Mouse (Mus musculus): ENCODE data around the gene Gpr161. TPM values are rescaled to one million over a fixed set of nuclear protein-coding genes. Genes with fewer than 3 reads are reported as not detected.
A peak's percentile ranks its signal among the peaks of the same experiment; 100 is the strongest.
"Not testable (repeated sequence)": the region's sequence is repeated elsewhere in the genome, so short reads cannot be mapped to it uniquely, and the experiment has no call there.

Gene Gpr161
- polyA plus RNA-seq, 1 experiment from 2014 or later: 0.07 TPM

DNA sequence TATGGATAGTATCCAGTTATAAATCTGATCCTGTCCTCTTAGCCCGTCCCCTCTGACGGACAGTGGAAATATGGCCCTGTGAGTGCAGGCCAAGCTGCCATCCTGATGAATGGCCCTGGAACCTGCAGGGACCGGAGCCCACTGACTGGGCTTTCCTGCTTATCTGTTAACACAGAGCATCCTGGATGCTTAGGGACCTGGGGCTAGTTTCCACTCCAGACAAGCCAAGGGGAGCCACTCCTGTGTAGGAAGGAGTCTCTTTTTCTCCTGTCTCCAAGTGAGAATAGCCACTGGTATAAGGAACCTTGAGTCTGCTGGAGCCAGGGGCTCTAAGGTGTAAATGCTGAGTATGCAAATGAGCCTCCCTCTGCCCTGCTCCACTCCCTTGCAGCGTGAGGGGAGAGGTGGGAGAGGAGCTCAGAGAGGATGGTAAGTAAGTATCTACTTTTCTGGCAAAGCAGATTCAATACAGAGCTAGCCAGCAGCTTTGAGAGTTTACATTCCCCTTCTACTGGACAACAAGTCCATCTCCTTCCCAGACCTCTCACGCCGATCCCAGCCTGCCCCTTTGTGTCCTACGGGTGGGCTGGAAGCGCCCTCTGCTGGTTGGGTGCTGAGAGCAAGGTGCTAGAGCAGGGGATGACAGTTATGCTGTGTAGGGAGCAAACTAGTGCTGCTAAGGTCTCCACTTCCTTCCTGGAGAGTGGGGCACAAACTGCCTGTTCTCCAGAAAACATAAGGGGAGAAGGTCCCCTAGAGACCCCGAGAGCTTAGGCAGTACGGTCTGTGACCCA, 24.7 kb downstream of the Gpr161 start:
- H3K27me3 ChIP-seq: no peaks in the 10 kb centered on the region
- no peak overlapping the region for H3K9ac ChIP-seq
- ATAC-seq (ENCODE audit: low read depth): peak; percentile 45
- H3K9me3 ChIP-seq (replicated peaks): no peaks in the 10 kb centered on the region
- no peaks in the 10 kb centered on the region for H3K36me3 ChIP-seq
- 23% methylated on average over 10 of the region's 10 CpGs for WGBS (ENCODE audit: insufficient replicate concordance)
- peaks cover 28% of the 10 kb centered on the region for H3K4me1 ChIP-seq (replicated peaks)
- peak; percentile 53 for DNase-seq
- H3K4me2 ChIP-seq: peak overlapping the region; percentile 23
- no peak overlapping the region for H3K27ac ChIP-seq
- H3K4me3 ChIP-seq (replicated peaks): no peak overlapping the region

DNA sequence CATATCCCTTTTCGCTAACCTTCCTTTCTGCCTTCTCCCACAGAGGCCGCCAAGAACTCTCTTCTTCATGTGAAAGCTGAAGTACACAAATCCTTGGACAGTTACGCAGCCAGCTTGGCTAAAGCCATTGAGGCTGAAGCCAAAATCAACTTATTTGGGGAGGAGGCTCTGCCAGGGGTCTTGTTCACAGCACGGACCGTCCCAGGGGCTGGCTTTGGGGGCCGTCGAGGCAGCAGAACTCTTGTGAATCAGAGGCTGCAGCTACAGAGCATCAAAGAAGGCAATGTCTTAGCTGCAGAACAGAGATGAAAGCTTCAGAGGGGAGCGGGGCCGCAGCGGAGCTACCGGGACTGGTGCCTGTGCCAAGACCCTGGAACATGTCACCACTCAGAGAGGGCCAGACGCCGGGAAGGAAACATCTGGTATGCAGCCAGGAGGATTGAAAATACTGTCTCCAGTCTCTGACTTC, 25.8 kb downstream of the Gpr161 start:
- Histone ChIP-seq H3K9me3 (replicated peaks) (no peaks in the 10 kb centered on the region), H3K4me1 (replicated peaks) (peaks cover 28% of the 10 kb centered on the region), H3K27me3 (no peaks in the 10 kb centered on the region), H3K36me3 (no peaks in the 10 kb centered on the region), H3K27ac (no peak overlapping the region), H3K4me3 (replicated peaks) (no peak overlapping the region), H3K4me2 (no peak overlapping the region), H3K9ac (no peak overlapping the region)
- DNase-seq (no peak), ATAC-seq (ENCODE audit: low read depth) (no peak)
- 82% methylated on average over 13 of the region's 13 CpGs for WGBS (ENCODE audit: insufficient replicate concordance)

DNA sequence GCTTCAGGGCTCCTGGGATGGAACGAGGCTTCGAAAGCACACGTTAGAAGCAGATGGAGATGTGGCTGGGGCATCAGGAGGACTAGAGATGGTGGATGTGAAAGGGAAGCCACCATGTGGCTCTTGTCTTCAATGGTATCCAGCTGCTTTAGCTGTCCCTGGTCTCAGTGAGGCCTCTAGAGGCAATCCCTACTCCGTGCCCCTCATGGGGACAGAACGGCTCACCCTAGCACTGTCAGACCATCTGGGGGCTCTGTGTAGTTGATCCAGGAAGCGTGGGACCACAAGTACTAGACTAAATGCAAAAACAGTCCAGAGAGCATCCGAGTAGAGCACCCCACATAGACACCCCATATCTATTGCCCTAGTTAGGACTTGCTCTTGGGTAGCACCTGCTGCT, 26.3 kb downstream of the Gpr161 start:
- Histone ChIP-seq H3K27ac (no peak overlapping the region), H3K36me3 (no peaks in the 10 kb centered on the region), H3K4me3 (replicated peaks) (no peak overlapping the region), H3K4me1 (replicated peaks) (peaks cover 31% of the 10 kb centered on the region), H3K9ac (no peak overlapping the region), H3K9me3 (replicated peaks) (no peaks in the 10 kb centered on the region), H3K4me2 (no peak overlapping the region), H3K27me3 (no peaks in the 10 kb centered on the region)
- ATAC-seq (ENCODE audit: low read depth) (no peak), DNase-seq (no peak)
- WGBS (ENCODE audit: insufficient replicate concordance): 82% methylated on average over 7 of the region's 7 CpGs

DNA sequence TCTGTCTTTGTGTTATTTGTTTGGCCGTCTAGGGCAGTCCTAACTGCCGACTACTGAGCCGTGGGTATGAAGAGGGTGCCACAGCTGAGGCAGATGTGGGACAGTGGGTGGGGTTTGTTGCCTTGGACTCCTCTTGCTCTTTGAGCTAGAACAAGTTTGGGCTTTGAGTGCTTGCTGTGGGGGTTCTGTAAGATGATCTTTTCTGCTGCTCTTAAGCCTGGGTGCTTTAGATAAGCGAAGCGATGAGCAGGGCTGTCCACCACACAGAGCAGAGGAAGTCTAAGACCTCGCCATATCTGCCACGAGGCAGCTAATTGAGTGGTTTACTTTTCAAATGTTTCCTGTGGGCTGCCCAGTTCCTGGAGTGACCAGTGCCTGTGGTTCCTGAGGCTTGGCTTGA, 27.3 kb downstream of the Gpr161 start:
- peak overlapping the region; percentile 41; the same call in 1 of the 2 replicates for H3K9ac ChIP-seq
- WGBS (ENCODE audit: insufficient replicate concordance): 9% methylated on average over 7 of the region's 7 CpGs
- H3K4me1 ChIP-seq (replicated peaks): peaks cover 41% of the 10 kb centered on the region
- DNase-seq: peak; percentile 62
- peak; percentile 94 for ATAC-seq (ENCODE audit: low read depth)
- peak overlapping the region; percentile 72 for H3K27ac ChIP-seq
- H3K4me3 ChIP-seq (replicated peaks): no peak overlapping the region
- no peaks in the 10 kb centered on the region for H3K9me3 ChIP-seq (replicated peaks)
- peaks cover 2% of the 10 kb centered on the region; the same call in 1 of the 2 replicates for H3K36me3 ChIP-seq
- peak overlapping the region; percentile 49 for H3K4me2 ChIP-seq
- no peaks in the 10 kb centered on the region for H3K27me3 ChIP-seq

- Histone ChIP-seq H3K9ac (no peak overlapping the region), H3K27ac (no peak overlapping the region), H3K27me3 (no peaks in the 10 kb centered on the region), H3K36me3 (peaks cover 14% of the 10 kb centered on the region; the same call in 1 of the 2 replicates), H3K4me2 (no peak overlapping the region), H3K4me1 (replicated peaks) (peaks cover 56% of the 10 kb centered on the region), H3K9me3 (replicated peaks) (no peaks in the 10 kb centered on the region), H3K4me3 (replicated peaks) (no peak overlapping the region)
- 78% methylated on average over 2 of the region's 2 CpGs for WGBS (ENCODE audit: insufficient replicate concordance)
- no peak for ATAC-seq (ENCODE audit: low read depth)
- DNase-seq: no peak
Observed at GRCm38 (mm10) chr1:165327370-165327769, 31.8 kb downstream of the Gpr161 start.

DNA sequence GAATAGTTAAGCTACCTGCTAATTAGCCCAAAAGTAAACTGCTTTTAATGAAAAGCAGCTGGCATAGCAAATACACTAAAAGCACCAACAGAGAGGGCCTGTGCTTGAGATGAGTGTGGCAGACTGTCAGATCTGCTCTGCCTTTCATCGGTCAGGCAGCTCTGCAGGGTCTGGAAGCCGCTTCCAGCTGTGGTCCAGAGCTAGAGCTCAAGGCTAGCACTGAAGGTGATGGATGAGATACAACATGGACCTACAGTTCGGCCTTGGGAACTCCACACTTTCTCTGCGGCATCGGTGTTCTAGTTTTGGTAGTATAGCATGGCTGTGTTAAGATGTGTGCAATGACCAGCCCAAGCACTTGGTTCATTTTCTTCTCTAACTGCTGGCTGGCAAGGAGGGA, 32.2 kb downstream of the Gpr161 start:
- WGBS (ENCODE audit: insufficient replicate concordance): 81% methylated on average over 5 of the region's 5 CpGs
- DNase-seq (no peak), ATAC-seq (ENCODE audit: low read depth) (no peak)
- peaks cover 51% of the 10 kb centered on the region for H3K4me1 ChIP-seq (replicated peaks)
- H3K36me3 ChIP-seq: peaks cover 16% of the 10 kb centered on the region
- no peak overlapping the region for H3K9ac ChIP-seq
- peak overlapping the region; percentile 11; the same call in 1 of the 2 replicates for H3K27ac ChIP-seq
- H3K4me2 ChIP-seq: no peak overlapping the region
- H3K9me3 ChIP-seq (replicated peaks): no peaks in the 10 kb centered on the region
- no peaks in the 10 kb centered on the region for H3K27me3 ChIP-seq
- no peak overlapping the region for H3K4me3 ChIP-seq (replicated peaks)

GRCm38 (mm10) chr1:165328384-165329289, 33.0 kb downstream of the Gpr161 start:
- DNase-seq (peak; percentile 34), ATAC-seq (ENCODE audit: low read depth) (peak; percentile 57)
- H3K4me3 ChIP-seq (replicated peaks); H3K9me3 ChIP-seq (replicated peaks); H3K27me3 ChIP-seq; H3K9ac ChIP-seq; H3K4me2 ChIP-seq: not testable (repeated sequence)
- H3K4me1 ChIP-seq (replicated peaks): peaks cover 43% of the 10 kb centered on the region
- 79% methylated on average over 17 of the region's 17 CpGs for WGBS (ENCODE audit: insufficient replicate concordance)
- H3K27ac ChIP-seq: peak overlapping the region; percentile 11; the same call in 1 of the 2 replicates
- H3K36me3 ChIP-seq: peaks cover 17% of the 10 kb centered on the region

- ATAC-seq (ENCODE audit: low read depth) (peak; percentile 53), DNase-seq (no peak)
- H3K9ac ChIP-seq: no peak overlapping the region
- H3K4me3 ChIP-seq (replicated peaks): no peak overlapping the region
- no peak overlapping the region for H3K4me2 ChIP-seq
- H3K27ac ChIP-seq: no peak overlapping the region
- H3K9me3 ChIP-seq (replicated peaks): no peaks in the 10 kb centered on the region
- no peaks in the 10 kb centered on the region for H3K27me3 ChIP-seq
- H3K36me3 ChIP-seq: peaks cover 17% of the 10 kb centered on the region
- H3K4me1 ChIP-seq (replicated peaks): peaks cover 39% of the 10 kb centered on the region
Observed at GRCm38 (mm10) chr1:165330859-165331258, 35.3 kb downstream of the Gpr161 start.

- Histone ChIP-seq H3K4me2 (no peak overlapping the region), H3K27me3 (no peaks in the 10 kb centered on the region), H3K9me3 (replicated peaks) (no peaks in the 10 kb centered on the region), H3K9ac (no peak overlapping the region), H3K36me3 (peaks cover 19% of the 10 kb centered on the region), H3K27ac (no peak overlapping the region), H3K4me1 (replicated peaks) (peaks cover 27% of the 10 kb centered on the region), H3K4me3 (replicated peaks) (no peak overlapping the region)
- ATAC-seq (ENCODE audit: low read depth): no peak
- 59% methylated on average over 3 of the region's 3 CpGs for WGBS (ENCODE audit: insufficient replicate concordance)
- DNase-seq: no peak
Observed at GRCm38 (mm10) chr1:165332797-165333196, 37.2 kb downstream of the Gpr161 start.

DNA sequence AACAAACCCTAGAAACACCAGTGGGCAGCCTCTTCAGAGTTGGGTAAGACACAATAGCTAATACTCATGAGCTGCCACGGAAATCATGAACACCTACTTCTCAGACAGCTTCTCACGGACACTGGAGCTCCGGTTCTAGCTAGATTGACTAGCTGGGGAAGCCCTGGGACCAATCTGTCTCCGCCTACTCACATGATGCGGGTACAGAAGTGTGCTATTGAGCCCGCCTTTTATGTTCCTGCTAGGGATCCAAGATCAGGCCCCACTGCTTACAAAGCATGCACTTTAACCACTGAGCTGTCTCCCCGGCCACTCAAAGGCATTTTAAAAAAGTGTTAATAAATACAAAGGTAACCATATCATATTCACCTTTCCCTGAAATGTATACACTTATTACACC, 46.5 kb downstream of the Gpr161 start:
- Histone ChIP-seq H3K9ac (no peak overlapping the region), H3K4me1 (replicated peaks) (no peaks in the 10 kb centered on the region), H3K27me3 (no peaks in the 10 kb centered on the region), H3K4me2 (no peak overlapping the region), H3K9me3 (replicated peaks) (no peaks in the 10 kb centered on the region), H3K4me3 (replicated peaks) (no peak overlapping the region), H3K27ac (no peak overlapping the region), H3K36me3 (peaks cover 9% of the 10 kb centered on the region)
- DNase-seq (no peak), ATAC-seq (ENCODE audit: low read depth) (no peak)
- 68% methylated on average over 7 of the region's 7 CpGs for WGBS (ENCODE audit: insufficient replicate concordance)

DNA sequence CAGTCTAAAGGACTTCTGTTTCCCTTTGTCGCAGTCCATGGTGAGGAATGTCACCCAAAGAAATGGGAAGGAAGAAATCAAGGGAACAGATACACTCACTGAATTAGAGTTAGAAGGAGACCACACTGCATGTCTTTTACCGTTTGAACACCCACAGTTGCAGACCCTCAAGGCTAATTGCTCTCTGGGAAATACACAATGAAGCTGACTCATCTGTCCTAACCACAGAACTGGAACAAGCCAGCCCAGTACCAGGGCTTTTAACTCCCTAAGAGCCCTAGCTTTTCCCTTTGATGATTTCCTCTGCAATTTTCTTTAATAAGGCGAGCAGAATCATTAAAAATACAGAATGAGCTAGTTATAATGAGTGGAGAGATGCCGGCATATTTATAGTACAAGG, 48.9 kb downstream of the Gpr161 start:
- no peak for DNase-seq
- Histone ChIP-seq H3K9ac (no peak overlapping the region), H3K4me1 (replicated peaks) (no peaks in the 10 kb centered on the region), H3K27me3 (no peaks in the 10 kb centered on the region), H3K9me3 (replicated peaks) (no peaks in the 10 kb centered on the region), H3K27ac (no peak overlapping the region), H3K4me3 (replicated peaks) (no peak overlapping the region), H3K4me2 (no peak overlapping the region), H3K36me3 (no peaks in the 10 kb centered on the region)
- 37% methylated on average over 4 of the region's 4 CpGs for WGBS (ENCODE audit: insufficient replicate concordance)
- no peak for ATAC-seq (ENCODE audit: low read depth)
